Mouse (Mus musculus) neural tube, embryonic 10.5 days (tissue): ENCODE results near the gene Ssbp2.

Experiments
- DNase-seq: peaks from one replicate; pipeline ENCODE4 v3.0.0-alpha.2; 2017; ENCODE audit warnings: low spot score; ENCODE audit errors: extremely low spot score

Gene Ssbp2

DNA sequence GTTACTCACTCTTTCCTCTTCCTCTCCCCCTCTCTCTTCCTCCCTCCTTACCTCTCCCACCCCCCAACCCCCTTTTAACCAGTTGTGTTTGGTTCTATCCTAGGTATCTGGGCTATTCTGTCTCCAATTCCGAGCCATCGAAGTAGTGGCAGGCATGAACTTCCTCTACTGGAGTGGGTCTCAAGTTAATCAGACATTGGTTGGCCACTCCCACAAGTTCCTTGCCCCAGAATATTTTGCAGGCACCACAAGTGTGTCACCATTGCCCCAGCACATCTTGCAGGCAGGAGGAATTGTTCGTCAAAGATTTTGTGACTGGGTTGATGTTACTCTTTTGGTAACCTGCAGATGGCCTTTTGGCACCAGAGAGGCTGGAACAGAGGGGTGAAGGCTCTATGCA lies 160.5 kb downstream of the Ssbp2 start:
- DNase-seq = no peak

DNA sequence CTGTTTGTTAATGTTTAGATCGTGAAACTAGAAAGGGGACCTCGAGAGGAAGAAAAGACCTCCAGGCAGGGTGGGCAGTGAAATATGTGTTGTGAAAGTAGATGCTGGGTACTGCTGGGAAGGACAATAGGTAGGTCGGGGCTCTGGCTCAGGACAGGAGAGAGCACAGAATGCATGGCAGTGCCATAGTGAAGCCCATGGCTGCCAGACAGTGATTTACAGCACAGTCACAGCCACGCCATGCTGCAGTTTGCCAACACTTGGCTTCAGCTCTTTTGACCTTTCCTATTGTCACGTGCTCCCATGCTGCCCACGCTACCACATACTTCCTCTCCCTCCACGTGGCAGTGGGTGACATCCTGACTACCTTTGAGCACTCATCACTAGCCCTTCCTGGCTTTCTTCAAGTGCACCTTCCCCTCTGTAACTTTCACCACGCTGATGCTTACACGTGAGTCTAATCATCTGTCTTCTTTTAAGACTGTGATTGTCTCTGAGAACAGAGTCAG lies 171.3 kb downstream of the Ssbp2 start:
- no peak for DNase-seq

GRCm38 (mm10) chr13:91634123-91634522 lies 174.0 kb downstream of the Ssbp2 start:
- no peak for DNase-seq

DNA sequence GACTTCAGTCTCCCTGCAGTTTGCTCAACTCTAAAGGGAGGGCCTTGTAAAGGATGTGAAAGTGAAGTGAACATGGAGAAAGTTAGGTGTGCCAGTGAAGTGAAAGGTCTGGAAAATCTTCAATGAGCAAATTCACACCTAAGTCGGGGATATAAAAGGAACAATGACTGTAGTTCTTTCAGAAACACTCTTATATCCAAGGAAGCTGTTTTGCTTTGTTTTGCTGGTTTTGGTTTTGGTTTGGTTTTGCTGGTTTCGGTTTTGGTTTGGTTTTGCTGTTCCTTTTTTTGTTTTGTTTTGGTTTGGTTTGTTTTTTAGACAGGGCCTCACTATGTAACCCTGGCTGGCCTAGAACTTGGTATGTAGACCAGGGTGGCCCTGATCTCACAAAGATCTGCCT lies 175.9 kb downstream of the Ssbp2 start:
- DNase-seq = no peak

DNA sequence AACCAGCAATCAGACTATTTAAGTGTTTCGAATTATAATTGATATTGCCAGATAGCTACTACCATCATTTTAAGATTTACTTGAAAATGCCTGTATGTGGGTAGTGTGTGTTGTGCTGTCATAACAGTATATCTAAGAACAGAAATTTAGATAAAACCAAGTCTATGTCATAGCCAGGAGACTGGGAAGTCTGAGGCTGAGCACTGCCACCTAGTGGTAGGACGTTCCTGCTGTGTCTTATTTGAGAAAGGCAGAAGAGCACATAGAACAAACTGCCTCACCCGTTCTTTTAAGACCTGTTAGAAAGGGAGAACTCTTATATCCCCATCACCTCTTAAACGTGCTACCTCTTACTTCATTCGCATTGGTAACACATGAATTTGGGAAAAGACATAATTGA lies 176.7 kb downstream of the Ssbp2 start:
- DNase-seq = peak; percentile 71

DNA sequence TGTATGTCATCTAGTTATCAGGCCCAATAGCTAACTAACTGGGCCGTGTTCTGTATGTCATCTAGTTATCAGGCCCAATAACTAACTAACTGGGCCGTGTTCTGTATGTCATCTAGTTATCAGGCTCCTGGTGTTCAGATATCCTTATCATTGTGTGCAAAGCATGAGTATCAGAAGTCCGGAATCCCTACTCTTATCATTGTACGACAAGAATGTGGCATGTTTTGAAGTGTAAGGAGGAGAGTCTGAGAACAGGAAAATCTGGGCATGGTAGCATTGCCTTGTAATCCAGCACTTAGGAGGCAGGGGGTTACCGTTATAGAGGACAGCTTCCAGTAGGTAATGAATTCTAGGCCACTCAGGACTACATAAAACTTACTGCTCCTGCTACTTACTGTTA lies 178.8 kb downstream of the Ssbp2 start:
- DNase-seq = no peak

- no peak for DNase-seq
These were observed 180.1 kb downstream of the Ssbp2 start for GRCm38 (mm10) chr13:91640219-91640618.

- DNase-seq = peak; percentile 33
These were observed 188.2 kb downstream of the Ssbp2 start for GRCm38 (mm10) chr13:91648240-91648639.

- no peak for DNase-seq
These were observed 189.8 kb downstream of the Ssbp2 start for GRCm38 (mm10) chr13:91649926-91650325.

- no peak for DNase-seq
These were observed 201.1 kb downstream of the Ssbp2 start for GRCm38 (mm10) chr13:91661068-91661795.

- no peak for DNase-seq
These were observed 202.7 kb downstream of the Ssbp2 start for GRCm38 (mm10) chr13:91662751-91663150.

DNA sequence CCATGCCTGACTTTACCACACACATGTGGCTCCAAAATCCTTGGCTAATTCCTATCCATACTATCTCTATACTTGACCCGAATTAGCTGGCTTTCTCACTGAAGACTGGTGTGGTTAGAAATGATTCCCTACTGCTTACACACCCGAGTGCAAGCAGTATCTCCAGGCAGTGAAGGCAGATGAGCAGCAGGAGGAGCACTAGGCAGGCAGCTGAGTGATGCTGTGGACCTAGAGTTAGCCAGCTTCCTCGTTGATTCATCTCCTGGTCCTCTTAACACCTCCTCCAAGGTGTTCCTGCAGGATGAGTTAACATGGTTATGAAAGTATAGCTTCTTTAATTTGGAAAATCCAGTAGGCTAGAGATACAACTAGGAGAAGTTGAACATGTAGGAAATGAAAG lies 213.2 kb downstream of the Ssbp2 start:
- DNase-seq = no peak

DNA sequence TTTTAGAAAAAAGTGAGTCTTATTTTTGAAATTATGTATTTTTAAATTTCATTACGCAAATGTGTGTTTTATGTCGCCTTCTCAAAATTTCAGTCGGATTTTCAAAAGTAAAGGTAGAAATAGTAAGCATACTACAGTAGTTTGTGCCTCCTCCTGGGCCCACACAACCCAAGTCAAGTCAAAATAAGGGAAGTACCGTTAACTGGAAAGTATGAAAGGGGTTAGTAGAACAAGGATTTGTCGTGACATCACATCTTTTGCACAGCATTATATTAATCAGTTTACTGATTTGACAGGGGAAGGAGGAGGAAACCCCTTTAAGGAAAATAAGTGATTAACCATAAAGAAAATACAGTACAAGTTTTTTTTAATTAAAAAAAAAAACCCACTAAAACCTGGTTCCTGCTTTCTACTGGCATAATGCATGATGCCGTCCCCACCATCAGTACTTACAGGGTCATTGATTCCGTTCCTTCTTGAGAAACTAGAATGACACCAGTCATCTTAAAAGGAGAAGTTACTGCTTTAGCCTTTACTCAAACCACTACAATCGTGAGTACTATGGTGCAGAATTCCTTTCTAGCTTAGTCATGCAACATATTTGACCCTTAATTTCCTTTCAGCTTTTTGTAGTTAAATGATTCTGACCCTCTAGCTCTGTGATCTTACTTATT lies 220.8 kb downstream of the Ssbp2 start:
- no peak for DNase-seq

DNA sequence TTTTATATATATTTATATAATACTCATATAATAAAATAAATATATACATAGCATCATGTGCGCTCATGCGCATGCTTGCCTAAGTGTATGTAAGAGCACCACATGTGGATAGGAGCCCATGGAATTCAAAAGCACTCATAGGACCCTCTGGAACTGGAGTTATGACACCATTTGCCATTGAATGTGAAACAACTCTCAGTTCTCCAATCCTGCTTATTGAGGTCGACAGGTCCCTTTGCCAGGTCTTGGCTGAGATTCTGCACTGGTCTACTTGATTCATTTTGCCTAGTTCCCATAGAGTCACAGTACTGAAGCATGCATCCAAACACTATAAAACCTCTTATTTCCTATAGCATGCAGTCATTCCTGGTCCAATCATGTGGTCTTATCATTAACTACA lies 221.4 kb downstream of the Ssbp2 start:
- DNase-seq = no peak

- no peak for DNase-seq
These were observed 230.0 kb downstream of the Ssbp2 start for GRCm38 (mm10) chr13:91690118-91690517.

DNA sequence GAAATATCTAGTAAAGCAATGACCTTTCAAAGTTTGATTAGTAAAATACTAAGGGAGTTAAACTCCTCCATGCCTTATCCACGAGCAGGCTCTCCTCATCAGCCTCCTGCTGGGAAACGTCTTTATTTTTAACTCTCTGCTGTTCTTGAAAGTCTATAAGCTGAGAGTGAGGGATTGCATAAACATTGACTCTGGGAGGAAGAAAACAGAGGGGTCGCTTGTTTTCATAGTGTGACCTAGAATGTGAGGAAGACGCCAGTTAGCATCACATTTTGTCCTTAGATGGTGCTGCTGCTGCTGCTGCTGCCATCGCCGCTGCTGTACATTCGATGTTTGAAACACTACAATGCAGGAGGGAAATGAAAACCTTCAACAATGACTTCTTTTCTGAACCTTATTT lies 233.5 kb downstream of the Ssbp2 start:
- no peak for DNase-seq

DNA sequence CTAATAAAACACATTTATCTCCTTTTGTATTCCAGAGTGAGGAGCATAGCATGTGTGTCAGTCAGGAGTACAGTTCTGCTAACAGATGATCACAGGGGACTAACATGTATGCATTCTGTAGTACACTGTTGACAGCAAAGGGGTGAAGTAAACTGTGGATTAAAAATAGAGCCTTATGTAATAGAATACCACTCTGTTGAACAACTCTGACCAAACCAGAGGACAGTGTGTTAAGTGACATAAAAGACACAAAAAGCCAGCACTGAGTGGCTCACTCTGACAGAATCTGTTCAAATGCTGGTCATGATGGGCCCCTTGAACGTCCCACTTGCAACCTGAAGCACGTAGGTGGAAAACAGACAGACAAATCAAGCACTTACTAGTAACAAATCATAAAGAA lies 235.3 kb downstream of the Ssbp2 start:
- DNase-seq = no peak

DNA sequence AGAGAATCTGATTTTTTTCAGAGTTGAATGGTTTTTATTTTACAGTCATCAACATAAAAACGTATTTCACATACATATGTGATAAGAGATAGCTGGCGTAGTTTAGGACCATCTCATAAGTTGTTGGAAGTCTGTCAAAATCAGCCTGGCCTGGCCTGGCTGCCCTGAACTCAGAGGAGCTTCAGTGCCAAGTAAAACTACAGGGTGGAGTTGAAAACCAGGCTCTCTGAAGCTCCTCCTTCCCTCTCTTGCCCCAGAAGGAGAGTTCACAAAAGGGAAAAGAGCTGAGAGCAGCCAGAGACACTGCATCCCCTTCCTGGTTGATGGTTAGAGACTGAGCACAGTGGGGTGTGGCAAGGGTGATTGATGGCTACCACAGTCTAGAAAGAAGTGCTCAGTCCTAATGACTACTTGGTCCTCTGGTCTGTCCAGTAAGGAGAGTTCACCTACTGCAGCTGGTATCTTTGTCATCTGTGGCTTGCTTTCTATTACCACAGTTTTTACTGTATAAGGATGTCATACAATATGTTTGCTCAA lies 236.1 kb downstream of the Ssbp2 start:
- no peak for DNase-seq

DNA sequence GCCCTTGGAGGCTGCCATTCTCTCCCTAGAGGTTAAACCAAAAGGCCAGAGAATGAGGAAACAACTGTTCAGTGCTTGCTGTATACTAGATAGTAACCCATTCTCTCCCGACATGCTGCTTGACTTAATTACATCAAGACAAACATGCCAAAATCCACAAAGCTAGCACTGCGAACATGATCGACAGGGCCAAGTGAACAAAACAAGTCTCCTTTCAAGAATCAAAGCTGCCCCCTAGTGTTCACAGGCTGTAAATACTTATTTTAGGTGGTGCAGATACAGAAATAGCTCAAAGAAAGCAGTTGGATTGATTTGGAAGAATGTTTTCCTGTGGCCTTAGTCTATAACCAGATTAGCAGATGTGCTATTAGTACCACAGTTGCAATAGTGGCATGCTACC lies 236.9 kb downstream of the Ssbp2 start:
- no peak for DNase-seq

- no peak for DNase-seq
These were observed 242.3 kb downstream of the Ssbp2 start for GRCm38 (mm10) chr13:91702337-91702736.

GRCm38 (mm10) chr13:91719487-91719886 lies 259.4 kb downstream of the Ssbp2 start:
- no peak for DNase-seq

DNA sequence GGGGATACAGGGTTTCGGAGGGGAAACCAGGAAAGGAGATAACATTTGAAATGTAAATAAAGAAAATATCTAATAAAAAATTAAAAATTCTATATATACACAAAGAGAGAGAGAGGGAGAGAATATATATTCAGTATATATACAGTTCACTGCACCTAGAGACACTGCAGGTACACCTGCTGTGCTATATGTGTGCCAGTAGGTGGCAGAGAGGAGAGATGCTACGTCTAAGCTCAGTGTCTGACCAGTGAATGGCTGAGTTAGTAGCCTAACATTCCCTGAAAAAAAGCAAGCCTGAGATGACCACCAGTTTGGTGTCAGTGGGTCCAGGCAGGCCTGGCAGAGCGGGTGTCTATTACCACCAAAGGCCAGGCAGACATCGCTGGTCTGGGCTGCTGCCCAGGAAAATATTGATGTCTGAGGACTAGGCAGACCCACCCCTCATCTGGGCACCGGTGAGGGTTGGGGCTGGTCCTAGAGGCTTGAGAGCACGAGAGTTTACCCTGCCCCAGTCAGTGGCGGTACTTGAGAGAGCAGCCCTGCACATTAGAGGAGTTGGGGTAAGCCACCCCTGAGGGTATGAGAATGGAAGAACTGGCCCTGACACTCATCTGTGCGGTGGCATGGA lies 263.1 kb downstream of the Ssbp2 start:
- no peak for DNase-seq
